Mouse (Mus musculus) heart, embryonic 13.5 days (tissue): ENCODE data around the gene Gata3. TPM values are rescaled to one million over a fixed set of nuclear protein-coding genes. Genes with fewer than 3 reads are reported as not detected.

ENCODE experiments used
- ATAC-seq: fragments of 200-750 bp; cut with Nextera tagmentation; 2 replicates; pipeline ENCODE4 v1.8.0; 2017; ENCODE audit warnings: moderate TSS enrichment; ENCODE audit not compliant: insufficient number of reproducible peaks, low FRiP score, low TSS enrichment; ENCODE audit errors: extremely low read depth
- H3K27ac ChIP-seq: fragments of 300-500 bp; sonication (generic); replicated peaks from 2 replicates; pipeline ENCODE4 v1.5.1; 2015; ENCODE audit warnings: moderate library complexity, mild to moderate bottlenecking, inconsistent platforms
- H3K27me3 ChIP-seq: fragments of 300-500 bp; sonication (generic); replicated peaks from 2 replicates; pipeline ENCODE4 v1.6.1; 2015; ENCODE audit warnings: mild to moderate bottlenecking, inconsistent platforms
- H3K36me3 ChIP-seq: fragments of 300-500 bp; sonication (generic); 2 replicates; pipeline ENCODE4 v1.6.1; 2015; ENCODE audit warnings: mild to moderate bottlenecking, inconsistent platforms
- H3K4me1 ChIP-seq: fragments of 300-500 bp; sonication (generic); 2 replicates; pipeline ENCODE4 v1.6.1; 2015; ENCODE audit warnings: inconsistent platforms
- H3K4me2 ChIP-seq: fragments of 300-500 bp; sonication (generic); 2 replicates; pipeline ENCODE4 v1.6.1; 2015; ENCODE audit warnings: inconsistent platforms, mild to moderate bottlenecking, moderate library complexity
- H3K4me3 ChIP-seq: fragments of 300-500 bp; sonication (generic); 2 replicates; pipeline ENCODE4 v1.5.1; 2015; ENCODE audit warnings: moderate library complexity, mild to moderate bottlenecking, inconsistent platforms
- H3K9ac ChIP-seq: fragments of 300-500 bp; sonication (generic); 2 replicates; pipeline ENCODE4 v1.6.1; 2015; ENCODE audit warnings: inconsistent platforms, mild to moderate bottlenecking, moderate library complexity
- H3K9me3 ChIP-seq: fragments of 300-500 bp; sonication (generic); 2 replicates; pipeline ENCODE4 v1.6.1; 2016; ENCODE audit warnings: inconsistent platforms
- WGBS: fragments of 180-500 bp; shearing (Covaris S2); methylation state at CpG from one replicate; pipeline ENCODE4 v1.1.7; 2015; ENCODE audit warnings: mixed read lengths; 5-methylcytosine and 5-hydroxymethylcytosine counted together
- polyA plus RNA-seq: library from polyadenylated mRNA; unstranded; fragments of >200 nt; fragmentation: Nextera tagmentation; extraction: Ambion mirVana; gene quantifications from 2 replicates; pipeline ENCODE4 v1.2.1, GENCODE M21; 2015

Gene Gata3
- polyA plus RNA-seq, 1 experiment from 2014 or later = 3.2 TPM

GRCm38 (mm10) chr2:9867092-9867825 lies 22.6 kb downstream of the Gata3 start:
- Histone ChIP-seq H3K9me3 (no peaks in the 10 kb centered on the region), H3K27me3 (peaks cover 34% of the 10 kb centered on the region), H3K27ac (no peak overlapping the region), H3K4me3 (no peak overlapping the region), H3K9ac (no peak overlapping the region), H3K4me1 (peaks cover 13% of the 10 kb centered on the region), H3K4me2 (no peak overlapping the region), H3K36me3 (peaks cover 4% of the 10 kb centered on the region; the same call in 1 of the 2 replicates)
- ATAC-seq = no peak
- WGBS = 54% methylated on average over 12 of the region's 12 CpGs

- ATAC-seq = no peak
- WGBS = 73% methylated on average over 5 of the region's 5 CpGs
These were observed 29.1 kb downstream of the Gata3 start for GRCm38 (mm10) chr2:9860698-9861097.

GRCm38 (mm10) chr2:9855861-9856260 lies 34.0 kb downstream of the Gata3 start:
- H3K4me1 ChIP-seq = no peaks in the 10 kb centered on the region
- H3K36me3 ChIP-seq = 0 out of 2 replicates have a peak, but pooled peaks cover 3% of the 10 kb centered on the region
- H3K9me3 ChIP-seq = no peaks in the 10 kb centered on the region
- no peak overlapping the region for H3K4me2 ChIP-seq
- no peaks in the 10 kb centered on the region for H3K27me3 ChIP-seq
- ATAC-seq = no peak
- WGBS = 51% methylated on average over 4 of the region's 4 CpGs
- H3K4me3 ChIP-seq = no peak overlapping the region
- no peak overlapping the region for H3K9ac ChIP-seq
- no peak overlapping the region for H3K27ac ChIP-seq

More at GRCm38 (mm10) chr2:9860698-9861097, 29.1 kb downstream of the Gata3 start:
- H3K4me3 ChIP-seq = no peak overlapping the region
- no peak overlapping the region for H3K27ac ChIP-seq
- H3K36me3 ChIP-seq = peaks cover 8% of the 10 kb centered on the region; the same call in 1 of the 2 replicates
- H3K9ac ChIP-seq = no peak overlapping the region
- no peaks in the 10 kb centered on the region for H3K9me3 ChIP-seq
- no peaks in the 10 kb centered on the region for H3K27me3 ChIP-seq
- no peak overlapping the region for H3K4me2 ChIP-seq
- H3K4me1 ChIP-seq = no peaks in the 10 kb centered on the region

- H3K9me3 ChIP-seq = no peaks in the 10 kb centered on the region
- no peaks in the 10 kb centered on the region for H3K4me1 ChIP-seq
- H3K4me2 ChIP-seq = no peak overlapping the region
- H3K27me3 ChIP-seq = no peaks in the 10 kb centered on the region
- H3K4me3 ChIP-seq = no peak overlapping the region
- ATAC-seq = no peak
- no peak overlapping the region for H3K27ac ChIP-seq
- WGBS = 66% methylated on average over 13 of the region's 13 CpGs
- H3K9ac ChIP-seq = no peak overlapping the region
- 0 out of 2 replicates have a peak, but pooled peaks cover under 1% of the 10 kb centered on the region for H3K36me3 ChIP-seq
These were observed 36.8 kb downstream of the Gata3 start for GRCm38 (mm10) chr2:9852851-9853576.

- WGBS = 41% methylated on average over 7 of the region's 7 CpGs
- Histone ChIP-seq H3K4me1 (peaks cover 5% of the 10 kb centered on the region; the same call in 1 of the 2 replicates), H3K4me2 (no peak overlapping the region)
These were observed 54.6 kb downstream of the Gata3 start for GRCm38 (mm10) chr2:9835195-9835594.

GRCm38 (mm10) chr2:9833712-9834111 lies 56.1 kb downstream of the Gata3 start:
- H3K9ac ChIP-seq = no peak overlapping the region
- no peak overlapping the region for H3K4me3 ChIP-seq
- H3K36me3 ChIP-seq = no peaks in the 10 kb centered on the region
- H3K27me3 ChIP-seq = no peaks in the 10 kb centered on the region
- 58% methylated on average over 7 of the region's 7 CpGs for WGBS
- ATAC-seq = no peak
- no peak overlapping the region for H3K27ac ChIP-seq
- no peak overlapping the region for H3K4me2 ChIP-seq
- H3K9me3 ChIP-seq = no peaks in the 10 kb centered on the region
- H3K4me1 ChIP-seq = peaks cover 5% of the 10 kb centered on the region; the same call in 1 of the 2 replicates

More at GRCm38 (mm10) chr2:9835195-9835594, 54.6 kb downstream of the Gata3 start:
- H3K9me3 ChIP-seq = no peaks in the 10 kb centered on the region
- ATAC-seq = no peak
- H3K27ac ChIP-seq = no peak overlapping the region
- no peaks in the 10 kb centered on the region for H3K36me3 ChIP-seq
- no peaks in the 10 kb centered on the region for H3K27me3 ChIP-seq
- H3K4me3 ChIP-seq = no peak overlapping the region
- H3K9ac ChIP-seq = no peak overlapping the region

- no peak overlapping the region for H3K9ac ChIP-seq
These were observed 62.2 kb downstream of the Gata3 start for GRCm38 (mm10) chr2:9827624-9828023.

GRCm38 (mm10) chr2:9820611-9821010 lies 69.2 kb downstream of the Gata3 start:
- Histone ChIP-seq H3K36me3 (no peaks in the 10 kb centered on the region), H3K27me3 (no peaks in the 10 kb centered on the region), H3K4me2 (no peak overlapping the region), H3K9me3 (no peaks in the 10 kb centered on the region), H3K4me3 (no peak overlapping the region), H3K27ac (no peak overlapping the region), H3K4me1 (no peaks in the 10 kb centered on the region), H3K9ac (no peak overlapping the region)
- 63% methylated on average over 8 of the region's 8 CpGs for WGBS
- ATAC-seq = no peak

More at GRCm38 (mm10) chr2:9827624-9828023, 62.2 kb downstream of the Gata3 start:
- H3K27ac ChIP-seq = no peak overlapping the region
- ATAC-seq = no peak
- no peak overlapping the region for H3K4me3 ChIP-seq
- H3K4me2 ChIP-seq = no peak overlapping the region
- H3K36me3 ChIP-seq = no peaks in the 10 kb centered on the region
- H3K27me3 ChIP-seq = no peaks in the 10 kb centered on the region
- 29% methylated on average over 3 of the region's 3 CpGs for WGBS
- no peaks in the 10 kb centered on the region for H3K9me3 ChIP-seq
- no peaks in the 10 kb centered on the region for H3K4me1 ChIP-seq

GRCm38 (mm10) chr2:9818177-9818785 lies 71.6 kb downstream of the Gata3 start:
- Histone ChIP-seq H3K4me1 (no peaks in the 10 kb centered on the region), H3K4me2 (no peak overlapping the region), H3K9ac (no peak overlapping the region), H3K4me3 (no peak overlapping the region), H3K27ac (no peak overlapping the region), H3K27me3 (no peaks in the 10 kb centered on the region), H3K9me3 (no peaks in the 10 kb centered on the region), H3K36me3 (no peaks in the 10 kb centered on the region)
- no peak for ATAC-seq
- WGBS = 41% methylated on average over 7 of the region's 7 CpGs
